Mouse (Mus musculus): ENCODE results near the gene Cage1.

- TF ChIP-seq CTCF (IDR thresholded peaks at IDR 0.05; ENCODE audit: low read depth, low read length) (no peak), POLR2A (IDR thresholded peaks at IDR 0.05; ENCODE audit: extremely low read depth, insufficient read depth, low read length) (no peak)
Measured at GRCm38 (mm10) chr13:37980346-37980745, 56.5 kb downstream of the Cage1 start.

Measured in liver, adult 2 months (tissue).